Mouse (Mus musculus) midbrain, postnatal 0 days (tissue): Measurements from ENCODE around the gene Gm49369. TPM values are rescaled to one million over a fixed set of nuclear protein-coding genes. Genes with fewer than 3 reads are reported as not detected.

ENCODE experiments used
- ATAC-seq: fragments of 200-750 bp; cut with Nextera tagmentation; 2 replicates; pipeline ENCODE4 v1.8.0; 2017; ENCODE audit warnings: moderate number of reproducible peaks, mild to moderate bottlenecking, moderate TSS enrichment, moderate library complexity; ENCODE audit not compliant: low FRiP score
- DNase-seq: peaks from one replicate; pipeline ENCODE4 v3.0.0-alpha.2; 2015; ENCODE audit warnings: low spot score
- H3K27ac ChIP-seq: fragments of 300-500 bp; sonication (generic); 2 replicates; pipeline ENCODE4 v1.5.1; 2014; ENCODE audit warnings: low read depth, mild to moderate bottlenecking, low read length, mixed read lengths
- H3K27me3 ChIP-seq: fragments of 300-500 bp; sonication (generic); 2 replicates; pipeline ENCODE4 v1.6.1; 2014; ENCODE audit warnings: low read length, control low read depth, mixed read lengths; ENCODE audit not compliant: insufficient read depth
- H3K36me3 ChIP-seq: fragments of 300-500 bp; sonication (generic); 2 replicates; pipeline ENCODE4 v1.6.1; 2014; ENCODE audit warnings: low read length, control low read depth, mixed read lengths; ENCODE audit not compliant: insufficient read depth
- H3K4me1 ChIP-seq: fragments of 300-500 bp; sonication (generic); 2 replicates; pipeline ENCODE4 v1.6.1; 2014; ENCODE audit warnings: mild to moderate bottlenecking, control low read depth, antibody characterized with exemption, low read length, mixed read lengths; ENCODE audit not compliant: insufficient read depth
- H3K4me2 ChIP-seq: fragments of 300-500 bp; sonication (generic); 2 replicates; pipeline ENCODE4 v1.6.1; 2014; ENCODE audit warnings: low read depth, mild to moderate bottlenecking, low read length, mixed read lengths; ENCODE audit not compliant: poor library complexity, severe bottlenecking
- H3K4me3 ChIP-seq: fragments of 300-500 bp; sonication (generic); 2 replicates; pipeline ENCODE4 v1.5.1; 2014; ENCODE audit warnings: low read depth, mild to moderate bottlenecking, low read length, moderate library complexity
- H3K9ac ChIP-seq: fragments of 300-500 bp; sonication (generic); replicated peaks from 2 replicates; pipeline ENCODE4 v1.6.1; 2014; ENCODE audit warnings: mild to moderate bottlenecking, low read length, moderate library complexity, mixed read lengths; ENCODE audit not compliant: poor library complexity, severe bottlenecking
- H3K9me3 ChIP-seq: fragments of 300-500 bp; sonication (generic); 2 replicates; pipeline ENCODE4 v1.6.1; 2016; ENCODE audit warnings: low read length, control low read depth
- CTCF ChIP-seq: IDR thresholded peaks from 2 replicates; pipeline ENCODE4 v1.5.1; 2016; ENCODE audit warnings: antibody characterized with exemption, mild to moderate bottlenecking
- WGBS: fragments of 180-500 bp; shearing (Covaris S2); extraction: QIAGEN DNeasy Blood & Tissue Kit; methylation state at CpG from one replicate; pipeline ENCODE4 v1.1.7; 2014; 5-methylcytosine and 5-hydroxymethylcytosine counted together
- polyA plus RNA-seq: library from polyadenylated mRNA; unstranded; fragments of >200 nt; fragmentation: Nextera tagmentation; extraction: Ambion mirVana; gene quantifications from 2 replicates; pipeline ENCODE4 v1.2.1, GENCODE M21; 2015
- total RNA-seq: library from RNA; depleted of rRNA; stranded (reverse); fragments of >200 nt; gene quantifications from 2 replicates; pipeline ENCODE4 v1.2.3, GENCODE M21; 2014

The Gm49369 gene
- total and polyA plus RNA-seq, 2 experiments from 2014 or later = not detected

DNA sequence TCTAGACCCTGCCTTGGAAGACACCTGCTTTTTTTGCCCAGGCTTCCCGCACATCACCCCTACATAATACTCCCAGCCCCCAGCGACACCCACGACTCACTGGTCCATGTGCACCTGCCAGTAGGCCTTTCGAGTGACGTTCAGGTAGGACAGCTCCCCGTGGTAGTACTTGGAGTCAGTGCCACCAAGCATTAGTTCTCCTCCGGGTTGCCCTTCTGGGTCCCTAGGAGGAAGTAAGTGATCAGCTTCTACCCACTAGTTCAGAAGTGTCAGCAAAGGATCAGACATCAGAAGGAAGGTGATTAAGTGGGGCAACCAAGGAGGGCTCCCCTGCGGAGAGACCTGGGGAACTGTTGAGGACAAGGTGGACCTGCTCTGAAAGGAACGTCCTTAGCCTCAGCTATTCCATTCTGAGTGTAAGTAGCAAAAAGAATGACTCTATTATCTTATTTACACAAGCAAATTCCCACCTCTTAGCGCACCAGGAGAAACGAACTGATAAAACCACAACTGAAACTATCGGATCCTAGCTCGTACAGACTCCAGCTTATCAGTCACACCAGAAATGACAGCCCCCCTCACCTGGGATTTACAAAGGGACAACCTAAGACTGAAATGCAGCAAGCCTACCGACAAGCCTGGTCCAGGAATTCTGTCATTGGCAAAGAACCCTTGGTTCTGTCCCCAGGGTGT lies 5.1 kb downstream of the Gm49369 start:
- H3K9ac ChIP-seq = no peak overlapping the region

DNA sequence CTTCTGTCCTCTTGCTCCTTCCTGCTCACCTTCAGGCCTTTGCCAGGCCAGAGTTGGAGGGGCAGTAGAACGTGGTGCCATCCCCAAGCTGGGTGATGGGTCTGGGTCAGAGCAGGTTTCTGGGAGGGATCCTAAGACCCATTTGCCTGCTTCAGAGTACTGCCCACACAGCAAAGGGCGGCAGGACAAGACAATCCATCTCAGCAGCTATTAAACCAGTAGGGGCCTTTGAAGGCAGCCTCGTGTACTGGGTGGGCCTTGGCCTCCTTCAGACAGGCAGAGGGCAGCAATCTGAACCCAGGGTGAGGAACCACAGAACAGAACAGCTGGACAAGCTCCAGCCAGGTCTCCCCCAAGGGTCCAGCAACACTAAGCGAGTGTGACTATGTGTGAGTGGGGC lies 6.4 kb downstream of the Gm49369 start:
- no peak for TF ChIP-seq CTCF
- ATAC-seq = no peak
- WGBS = 90% methylated on average over 4 of the region's 4 CpGs

More for the DNA sequence above, 5.1 kb downstream of the Gm49369 start:
- Histone ChIP-seq H3K36me3 (peaks cover 61% of the 10 kb centered on the region), H3K27me3 (0 out of 2 replicates have a peak, but pooled peaks cover 5% of the 10 kb centered on the region), H3K27ac (no peak overlapping the region), H3K9me3 (no peaks in the 10 kb centered on the region), H3K4me2 (no peak overlapping the region), H3K4me3 (no peak overlapping the region), H3K4me1 (no peaks in the 10 kb centered on the region)
- ATAC-seq (no peak), DNase-seq (no peak)
- TF ChIP-seq CTCF = no peak
- WGBS = 94% methylated on average over 14 of the region's 14 CpGs

DNA sequence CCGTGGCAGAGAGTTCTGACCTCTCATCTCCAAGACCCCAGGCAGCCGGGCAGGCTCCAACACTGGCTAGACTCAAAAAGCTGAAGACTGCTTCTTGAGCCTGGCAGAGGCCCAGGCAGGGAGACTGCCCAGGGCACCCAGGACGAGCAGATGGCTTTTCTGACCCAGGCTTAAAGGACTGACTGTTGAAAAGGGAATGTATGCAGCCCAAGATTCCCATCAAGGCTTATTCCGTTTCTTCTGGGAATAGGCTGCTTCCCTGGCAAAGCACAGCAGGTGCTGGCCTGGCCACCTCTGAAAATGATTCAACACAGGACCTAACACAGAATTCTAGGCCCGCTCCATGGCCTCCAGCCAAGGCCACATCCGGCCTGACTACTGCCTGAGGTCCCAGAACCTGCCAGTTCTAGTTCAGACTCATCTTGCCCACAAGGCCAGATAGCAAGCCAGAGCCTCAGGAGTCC lies 7.2 kb downstream of the Gm49369 start:
- DNase-seq = no peak
- no peak overlapping the region for H3K4me3 ChIP-seq
- H3K27ac ChIP-seq = no peak overlapping the region
- H3K9ac ChIP-seq = no peak overlapping the region
- WGBS = 76% methylated on average over 6 of the region's 6 CpGs
- H3K36me3 ChIP-seq = peaks cover 40% of the 10 kb centered on the region
- peaks cover 20% of the 10 kb centered on the region; the same call in 1 of the 2 replicates for H3K27me3 ChIP-seq
- H3K9me3 ChIP-seq = no peaks in the 10 kb centered on the region
- no peak for TF ChIP-seq CTCF
- ATAC-seq = no peak
- H3K4me2 ChIP-seq = no peak overlapping the region
- no peaks in the 10 kb centered on the region for H3K4me1 ChIP-seq

More for the DNA sequence above, 6.4 kb downstream of the Gm49369 start:
- Histone ChIP-seq H3K4me3 (no peak overlapping the region), H3K36me3 (peaks cover 48% of the 10 kb centered on the region), H3K4me2 (no peak overlapping the region), H3K9me3 (no peaks in the 10 kb centered on the region), H3K9ac (no peak overlapping the region), H3K27ac (no peak overlapping the region), H3K27me3 (peaks cover 12% of the 10 kb centered on the region; the same call in 1 of the 2 replicates), H3K4me1 (no peaks in the 10 kb centered on the region)
- DNase-seq = no peak

DNA sequence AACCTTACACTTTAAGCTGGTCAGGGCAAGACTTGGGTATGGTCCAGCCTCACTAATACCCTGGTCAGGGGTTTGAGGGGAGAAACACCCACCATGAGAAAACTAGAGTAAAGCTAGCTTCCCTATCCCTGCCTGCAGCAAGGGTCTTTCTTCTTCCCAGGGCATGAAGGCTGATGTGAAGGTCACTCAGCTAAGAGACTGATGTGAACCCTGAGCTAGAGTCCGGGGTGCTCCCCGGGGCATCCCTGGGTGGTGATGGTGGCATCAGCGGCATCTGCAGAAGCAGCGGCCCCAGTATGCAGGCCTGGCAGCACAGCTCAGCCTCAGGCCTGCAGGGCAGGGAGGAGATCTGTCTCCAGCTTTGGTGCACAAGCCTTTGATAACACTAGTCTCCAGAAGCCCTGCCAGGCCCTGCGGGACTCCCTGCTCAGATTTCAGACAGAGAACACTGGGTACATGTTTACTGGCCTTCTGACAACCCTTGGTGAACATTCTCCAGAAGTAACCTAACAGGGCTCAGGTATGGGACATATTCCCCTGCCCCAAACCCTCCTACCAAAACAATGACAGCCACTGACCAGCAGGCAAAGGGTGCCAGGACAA lies 8.0 kb downstream of the Gm49369 start:
- no peak overlapping the region for H3K4me2 ChIP-seq
- H3K9me3 ChIP-seq = no peaks in the 10 kb centered on the region
- DNase-seq = no peak
- H3K4me1 ChIP-seq = no peaks in the 10 kb centered on the region
- peaks cover 32% of the 10 kb centered on the region for H3K36me3 ChIP-seq
- no peak overlapping the region for H3K4me3 ChIP-seq
- TF ChIP-seq CTCF = no peak
- 88% methylated on average over 5 of the region's 5 CpGs for WGBS
- H3K27me3 ChIP-seq = peaks cover 23% of the 10 kb centered on the region; the same call in 1 of the 2 replicates
- H3K27ac ChIP-seq = no peak overlapping the region
- no peak for ATAC-seq
- H3K9ac ChIP-seq = no peak overlapping the region

DNA sequence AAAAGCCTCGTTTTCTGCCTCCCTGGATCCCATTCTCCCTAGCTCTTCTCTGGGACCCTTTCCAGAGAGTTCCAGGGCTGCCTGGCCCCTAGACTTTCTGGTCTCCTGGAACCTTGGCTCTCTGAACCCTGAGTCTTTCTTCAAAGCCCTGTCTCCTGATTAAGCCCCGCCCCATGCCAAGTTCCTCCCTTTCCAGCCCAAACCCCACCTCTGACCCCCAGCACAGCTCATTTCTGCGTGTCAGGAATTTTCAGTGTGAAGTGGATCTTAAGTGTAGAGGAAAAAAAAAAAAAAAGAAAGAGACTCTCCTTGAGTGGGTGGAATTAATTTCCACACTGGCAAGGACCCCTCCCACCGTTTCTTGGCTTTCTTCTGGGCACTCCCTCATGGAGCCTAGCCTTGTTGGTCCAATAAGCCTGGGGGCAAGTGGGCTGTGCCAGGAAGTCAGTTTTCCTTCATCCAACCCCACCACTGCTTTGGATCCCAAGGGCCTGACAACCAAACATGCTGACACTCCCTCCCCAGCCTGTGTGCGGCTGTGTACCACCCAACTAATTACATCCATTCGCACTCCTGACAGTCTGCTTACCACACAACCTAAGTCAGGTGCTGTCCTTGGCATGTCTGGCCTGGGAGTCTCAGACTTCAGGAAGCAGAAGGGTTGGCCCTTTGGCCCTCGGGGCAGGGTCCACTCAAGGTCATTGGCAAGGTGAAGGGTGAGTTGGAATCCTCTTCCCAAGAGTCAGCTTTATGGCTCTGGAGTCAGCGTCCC lies 8.6 kb downstream of the Gm49369 start, which contains the start of gene Ifitm10:
Gene Ifitm10, minus strand, starts transcription at position 113 of the 772 bp plus-strand sequence.
- Histone ChIP-seq H3K4me2 (peak within 1 kb of the TSS; percentile 87), H3K4me1 (no peaks in the 10 kb centered on the region), H3K9ac (no peak within 1 kb of the TSS), H3K27ac (no peak within 1 kb of the TSS), H3K36me3 (peaks cover 26% of the 10 kb centered on the region), H3K9me3 (no peaks in the 10 kb centered on the region), H3K27me3 (peaks cover 23% of the 10 kb centered on the region; the same call in 1 of the 2 replicates), H3K4me3 (peak within 1 kb of the TSS; percentile 55; the same call in 1 of the 2 replicates)
- ATAC-seq (no peak), DNase-seq (no peak)
- TF ChIP-seq CTCF = no peak
- 73% methylated on average over 8 of the region's 8 CpGs for WGBS
